Mouse (Mus musculus) stomach, adult 2 months (tissue): ENCODE data around the gene Olfr111. TPM values are rescaled to one million over a fixed set of nuclear protein-coding genes. Genes with fewer than 3 reads are reported as not detected.

Source experiments
- polyA plus RNA-seq: library from polyadenylated mRNA; depleted of rRNA; stranded (reverse); fragments of >200 nt; gene quantifications from 2 replicates; pipeline ENCODE4 v1.2.3, GENCODE M21; 2012; rRNA removed

The Olfr111 gene
- 0.03 TPM in 1 of 2 replicates, not detected in the other for polyA plus RNA-seq

DNA sequence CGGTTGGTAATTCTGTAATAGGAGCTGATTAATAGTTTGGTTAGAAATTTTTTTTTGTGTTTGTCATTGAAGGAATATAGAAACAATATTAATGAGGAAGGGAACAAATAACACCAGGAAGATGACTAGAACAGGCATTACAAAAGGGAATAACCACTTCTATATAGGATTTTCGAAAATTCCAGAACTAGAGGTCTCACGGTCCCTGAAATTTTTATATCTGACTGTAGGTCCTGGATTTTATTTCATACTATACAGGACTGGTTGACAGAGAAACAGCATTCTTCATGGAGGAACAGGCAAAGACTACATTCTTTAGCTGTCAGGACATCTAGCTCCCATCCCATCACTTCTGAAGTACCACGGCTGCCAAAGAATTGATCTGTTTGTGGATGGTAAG lies at the start of gene Olfr111:
Gene Olfr111 (plus strand): TSS at position 301 of the 400 bp plus-strand sequence.

DNA sequence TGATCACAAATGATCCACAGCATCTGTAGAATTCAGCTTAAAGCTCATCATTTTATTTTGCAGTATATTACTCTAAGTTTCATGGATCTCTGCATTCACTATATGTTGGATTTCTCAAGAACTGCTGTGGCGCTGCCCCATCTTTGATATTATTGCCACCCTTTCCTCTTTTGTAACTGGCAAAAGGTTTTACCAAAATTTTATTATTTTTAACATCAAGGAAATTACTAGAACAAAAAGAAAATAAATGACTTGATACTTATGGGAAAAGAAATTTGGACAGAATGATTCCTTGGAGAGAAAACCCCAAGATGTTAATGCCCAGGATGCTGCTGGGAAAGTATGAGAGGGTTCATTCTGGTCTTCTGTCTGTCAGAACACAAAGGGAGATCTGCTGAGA lies 49.2 kb upstream of the Olfr111 start, which contains the start of gene Olfr109:
Gene Olfr109 (plus strand): TSS at position 301 of the 400 bp plus-strand sequence.

DNA sequence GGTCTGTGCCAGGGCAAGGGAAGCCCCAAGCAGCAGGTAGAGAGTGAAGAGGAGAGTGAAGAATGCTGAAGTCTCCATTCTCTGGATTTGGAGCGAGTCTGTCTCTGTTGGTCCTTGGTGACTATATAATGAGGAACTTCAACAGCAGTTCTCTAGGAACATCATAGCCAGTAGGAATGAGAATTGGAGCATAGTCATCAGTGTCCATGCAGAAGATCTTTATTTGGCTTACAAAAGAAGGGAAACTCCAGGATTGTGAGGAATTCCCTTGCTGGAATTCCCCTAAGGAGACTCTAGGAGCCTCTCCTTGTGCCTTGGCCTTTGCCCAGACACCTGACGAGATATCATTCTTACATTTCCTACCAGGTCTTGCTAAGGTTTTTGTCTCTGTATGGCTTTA lies 24.4 kb upstream of the Olfr111 start, which contains the start of gene H2-M2:
Gene H2-M2 (minus strand): TSS at position 101 of the 400 bp plus-strand sequence.

DNA sequence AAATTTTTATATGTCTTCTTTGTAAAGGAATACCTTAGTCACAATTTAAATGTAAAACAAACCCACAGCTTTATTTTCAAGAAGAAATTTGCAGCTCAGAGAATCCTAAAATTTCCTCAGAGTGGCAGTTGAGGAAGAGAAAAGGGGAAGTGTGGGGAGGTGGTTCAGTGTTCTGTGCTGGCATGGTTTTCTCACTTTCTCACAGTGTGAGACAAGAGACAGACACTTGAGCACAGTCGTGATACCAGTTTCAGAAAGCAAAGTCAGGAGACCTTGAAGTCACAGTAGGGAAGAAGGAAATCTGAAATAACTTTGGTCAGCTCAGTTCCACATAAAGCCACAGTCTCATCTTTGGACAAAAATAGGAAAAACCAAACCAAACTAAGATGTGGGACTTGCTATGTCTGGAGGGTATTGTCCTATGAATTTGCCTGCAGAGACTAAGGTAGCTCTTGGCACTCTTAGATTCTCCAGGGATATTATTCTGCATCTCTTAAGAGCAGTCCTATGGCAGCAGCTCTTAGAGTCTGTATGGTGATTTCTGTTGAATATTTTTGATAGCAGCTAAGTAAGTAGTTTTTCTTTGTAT lies 15.8 kb upstream of the Olfr111 start, which contains the start of gene Olfr110:
Gene Olfr110 (plus strand): TSS at position 539 of the 589 bp plus-strand sequence.

DNA sequence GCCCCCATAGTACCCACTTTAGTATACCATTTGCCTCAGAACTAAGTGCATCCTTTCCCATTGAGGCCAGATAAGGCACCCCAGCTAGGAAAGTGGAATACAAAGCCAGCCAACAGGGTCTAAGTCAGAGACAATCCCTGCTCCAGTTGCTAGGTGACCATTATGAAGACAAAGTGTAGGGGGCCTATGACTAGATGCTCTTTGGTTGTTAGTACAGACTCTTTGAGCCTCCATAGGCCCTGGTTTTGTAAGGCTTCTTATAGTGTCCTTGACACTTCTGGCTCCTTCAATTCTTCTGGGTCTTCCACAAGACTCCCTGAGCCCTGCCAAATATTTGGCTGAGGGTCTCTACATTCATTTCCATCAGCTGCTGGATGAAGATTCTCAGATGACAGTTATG lies 61.5 kb downstream of the Olfr111 start, which contains the start of gene Olfr112:
Gene Olfr112 (minus strand): TSS at position 101 of the 400 bp plus-strand sequence.

DNA sequence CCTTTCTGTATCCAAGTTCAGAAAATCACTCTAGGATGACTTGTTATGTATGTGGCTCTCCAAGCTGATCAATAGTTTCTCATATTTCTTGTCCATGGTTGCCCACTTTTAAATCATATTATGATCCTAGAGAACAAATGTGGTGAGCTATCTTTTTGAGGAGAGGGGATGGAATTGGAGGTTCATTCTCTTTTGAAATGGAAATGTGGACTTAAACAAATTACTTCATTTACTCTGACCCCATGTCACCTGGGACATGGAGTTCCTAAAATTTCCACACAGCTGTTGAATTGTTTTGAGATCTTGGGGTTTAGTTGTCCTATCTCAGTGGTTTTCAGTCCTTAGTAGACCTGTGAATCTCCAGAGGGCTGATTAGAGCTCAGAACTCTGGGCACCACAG lies 69.7 kb downstream of the Olfr111 start, which contains the start of gene Olfr113:
Gene Olfr113 (minus strand): TSS at position 101 of the 400 bp plus-strand sequence.

Other genes with a start within 250 kb of the Olfr111 start
- gene Olfr98, start 244.3 kb upstream of the Olfr111 start, polyA plus RNA-seq = not detected in 2 replicates
- gene H2-M3, start 237.8 kb upstream of the Olfr111 start, polyA plus RNA-seq = 1.7 TPM in 2 replicates
- gene Olfr99, start 224.6 kb upstream of the Olfr111 start, polyA plus RNA-seq = not detected in 2 replicates
- not detected in 2 replicates for gene Olfr101, start 203.7 kb upstream of the Olfr111 start, polyA plus RNA-seq
- not detected in 2 replicates for gene Olfr102, start 191.0 kb upstream of the Olfr111 start, polyA plus RNA-seq
- not detected in 2 replicates for gene Olfr103, start 168.3 kb upstream of the Olfr111 start, polyA plus RNA-seq
- gene Olfr104-ps, start 148.4 kb upstream of the Olfr111 start, polyA plus RNA-seq = not detected in 2 replicates
- not detected in 2 replicates for gene Olfr105-ps, start 129.0 kb upstream of the Olfr111 start, polyA plus RNA-seq
- not detected in 2 replicates for gene Olfr106-ps, start 117.6 kb upstream of the Olfr111 start, polyA plus RNA-seq
- gene Olfr107, start 108.8 kb upstream of the Olfr111 start, polyA plus RNA-seq = not detected in 2 replicates
- not detected in 2 replicates for gene Olfr108, start 62.5 kb upstream of the Olfr111 start, polyA plus RNA-seq
- gene Olfr109, start 49.1 kb upstream of the Olfr111 start, polyA plus RNA-seq = not detected in 2 replicates
- gene H2-M2, start 24.5 kb upstream of the Olfr111 start, polyA plus RNA-seq = 0.05 TPM in 1 of 2 replicates, not detected in the other
- gene Olfr110, start 15.6 kb upstream of the Olfr111 start, polyA plus RNA-seq = not detected in 2 replicates
- not detected in 2 replicates for gene Olfr112, start 61.4 kb downstream of the Olfr111 start, polyA plus RNA-seq
- not detected in 2 replicates for gene Olfr113, start 69.6 kb downstream of the Olfr111 start, polyA plus RNA-seq
- not detected in 2 replicates for gene Olfr114, start 84.7 kb downstream of the Olfr111 start, polyA plus RNA-seq
- gene Olfr115, start 119.1 kb downstream of the Olfr111 start, polyA plus RNA-seq = not detected in 2 replicates
- not detected in 2 replicates for gene Olfr116, start 119.2 kb downstream of the Olfr111 start, polyA plus RNA-seq
- not detected in 2 replicates for gene Olfr117, start 155.8 kb downstream of the Olfr111 start, polyA plus RNA-seq
- gene Olfr118, start 159.0 kb downstream of the Olfr111 start, polyA plus RNA-seq = not detected in 2 replicates
- not detected in 2 replicates for gene Olfr119, start 188.5 kb downstream of the Olfr111 start, polyA plus RNA-seq
- gene Olfr120, start 213.8 kb downstream of the Olfr111 start, polyA plus RNA-seq = not detected in 2 replicates
- not detected in 2 replicates for gene Olfr121, start 240.8 kb downstream of the Olfr111 start, polyA plus RNA-seq